Mouse (Mus musculus): ENCODE measurements around the gene Tns3.

DNA sequence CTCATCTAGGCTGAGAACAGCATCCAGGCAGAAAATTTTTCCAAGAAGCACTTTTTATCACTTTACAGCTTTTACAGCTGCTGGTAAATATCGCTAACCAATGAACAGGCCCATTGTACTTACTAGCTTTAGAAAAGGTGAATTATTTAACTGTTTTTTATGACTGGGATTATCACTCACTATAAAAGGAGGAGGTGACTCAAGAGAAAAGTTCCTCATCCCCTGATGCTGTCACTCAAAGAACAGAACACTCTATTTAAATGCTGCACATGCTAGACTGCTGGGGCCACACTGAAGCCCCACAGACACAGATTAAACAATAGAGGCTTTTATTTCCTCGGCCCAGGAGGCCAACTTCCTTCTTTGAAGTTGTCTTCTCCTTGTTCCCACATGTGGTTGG, 80.0 kb downstream of the Tns3 start:
- TF ChIP-seq CTCF (IDR thresholded peaks at IDR 0.05; ENCODE audit: low read depth) (no peak), EP300 (IDR thresholded peaks at IDR 0.05; ENCODE audit: low read depth) (no peak)

Data from liver, postnatal 0 days (tissue).